ENCODE assay signal across 13 mouse cellular contexts in genomic region chr1:128016035-128016492, GRCm38 (mm10).
A peak's percentile ranks its signal among the peaks of the same experiment; 100 is the strongest.
DNase-seq lines count a peak whose midpoint lies in the region; ATAC-seq and TF ChIP-seq lines count a peak whose summit lies in the region.
"Had no signal": no experiment of that assay in that cellular context is flagged by ENCODE, and none has a peak within 500 bp of the region (broad histone marks: within the 10 kb centered on the region; RNA-seq: fewer than 3 reads in every experiment).

No protein-coding gene starts in this region.

- no peak overlapping the region for H3K27ac ChIP-seq in midbrain, embryonic 14.5 days (replicated peaks; ENCODE audit: low read depth, low read length)
- H3K27ac ChIP-seq in midbrain, embryonic 11.5 days (ENCODE audit: low read depth, low read length), result no peak overlapping the region
- H3K27ac ChIP-seq in forebrain, postnatal 0 days (ENCODE audit: low read depth, low read length), result no peak overlapping the region
- H3K27ac ChIP-seq: embryonic facial prominence, embryonic 15.5 days; lung, embryonic 15.5 days had no signal

- peak; percentile 50; the same call in 1 of the 2 replicates for ATAC-seq in midbrain, embryonic 14.5 days (ENCODE audit: low FRiP score, low TSS enrichment)
- ATAC-seq in midbrain, embryonic 11.5 days (ENCODE audit: low FRiP score), result no peak
- peak; percentile 95 for ATAC-seq in forebrain, postnatal 0 days
- ATAC-seq in frontal cortex, adult (ENCODE audit: low TSS enrichment), result no peak

- H3K4me2 ChIP-seq in midbrain, embryonic 14.5 days (ENCODE audit: low read length), result no peak overlapping the region
- H3K4me2 ChIP-seq in midbrain, embryonic 11.5 days, result no peak overlapping the region
- no peak overlapping the region for H3K4me2 ChIP-seq in forebrain, postnatal 0 days (ENCODE audit: low read depth)
- H3K4me2 ChIP-seq: embryonic facial prominence, embryonic 15.5 days; lung, embryonic 15.5 days had no signal

- no peaks in the 10 kb centered on the region for H3K36me3 ChIP-seq in midbrain, embryonic 14.5 days (ENCODE audit: control insufficient read depth, insufficient read depth, low read length)
- H3K36me3 ChIP-seq in midbrain, embryonic 11.5 days (ENCODE audit: control insufficient read depth, insufficient read depth, low read length), result no peaks in the 10 kb centered on the region
- H3K36me3 ChIP-seq in forebrain, postnatal 0 days (ENCODE audit: insufficient read depth), result no peaks in the 10 kb centered on the region
- no peaks in the 10 kb centered on the region for H3K36me3 ChIP-seq in splenic B cell, adult 2 months (ENCODE audit: control insufficient read depth, insufficient read depth, low read length, poor library complexity, severe bottlenecking)
- H3K36me3 ChIP-seq: embryonic facial prominence, embryonic 15.5 days; lung, embryonic 15.5 days had no signal

- no peaks in the 10 kb centered on the region for H3K9me3 ChIP-seq in midbrain, embryonic 14.5 days (ENCODE audit: control insufficient read depth, low read length)
- H3K9me3 ChIP-seq in midbrain, embryonic 11.5 days (ENCODE audit: control insufficient read depth, low read length), result no peaks in the 10 kb centered on the region
- no peaks in the 10 kb centered on the region for H3K9me3 ChIP-seq in forebrain, postnatal 0 days (ENCODE audit: low read length)
- H3K9me3 ChIP-seq: embryonic facial prominence, embryonic 15.5 days; lung, embryonic 15.5 days had no signal

- WGBS in midbrain, embryonic 14.5 days, result 54% methylated on average over 6 of the region's 6 CpGs
- 78% methylated on average over 6 of the region's 6 CpGs for WGBS in midbrain, embryonic 11.5 days
- WGBS in forebrain, postnatal 0 days, result 19% methylated on average over 6 of the region's 6 CpGs

- no peak overlapping the region for H3K9ac ChIP-seq in midbrain, embryonic 14.5 days (replicated peaks; ENCODE audit: low read length)
- H3K9ac ChIP-seq in midbrain, embryonic 11.5 days (ENCODE audit: low read length), result no peak overlapping the region
- no peak overlapping the region for H3K9ac ChIP-seq in forebrain, postnatal 0 days
- H3K9ac ChIP-seq: embryonic facial prominence, embryonic 15.5 days; lung, embryonic 15.5 days had no signal

- H3K4me3 ChIP-seq in midbrain, embryonic 14.5 days (replicated peaks; ENCODE audit: low read depth, low read length), result no peak overlapping the region
- no peak overlapping the region for H3K4me3 ChIP-seq in midbrain, embryonic 11.5 days (ENCODE audit: low read depth, low read length)
- no peak overlapping the region for H3K4me3 ChIP-seq in forebrain, postnatal 0 days (ENCODE audit: low read depth, low read length)
- H3K4me3 ChIP-seq: embryonic facial prominence, embryonic 15.5 days; lung, embryonic 15.5 days had no signal

- DNase-seq in heart, adult 11 months, result peak; percentile 91
- DNase-seq in heart, postnatal 4 days, result no peak
- peak; percentile 40 for DNase-seq in midbrain, embryonic 14.5 days
- DNase-seq in midbrain, embryonic 11.5 days (ENCODE audit: low spot score, missing footprints), result no peak
- DNase-seq in forebrain, postnatal 0 days, result peak; percentile 58
- peak; percentile 41 for DNase-seq in splenic B cell, adult 2 months (ENCODE audit: low read depth, low spot score)
- DNase-seq in embryo, embryonic 9.5 days (ENCODE audit: extremely low spot score), result no peak
- DNase-seq: cerebellum, adult 11-12 months; gastrocnemius, postnatal 10 days; heart, postnatal 14 days had no signal

- H3K4me1 ChIP-seq in midbrain, embryonic 14.5 days (ENCODE audit: control insufficient read depth, insufficient read depth, low read length), result peaks cover 5% of the 10 kb centered on the region
- H3K4me1 ChIP-seq in midbrain, embryonic 11.5 days (ENCODE audit: control insufficient read depth, insufficient read depth, low read length), result no peaks in the 10 kb centered on the region; the same call in 1 of the 2 replicates
- peaks cover 6% of the 10 kb centered on the region; the same call in 1 of the 2 replicates for H3K4me1 ChIP-seq in forebrain, postnatal 0 days (ENCODE audit: insufficient read depth)
- H3K4me1 ChIP-seq: embryonic facial prominence, embryonic 15.5 days had no signal

- H3K27me3 ChIP-seq in midbrain, embryonic 14.5 days (ENCODE audit: control insufficient read depth, insufficient read depth, low read length), result no peaks in the 10 kb centered on the region
- no peaks in the 10 kb centered on the region for H3K27me3 ChIP-seq in midbrain, embryonic 11.5 days (ENCODE audit: control insufficient read depth, insufficient read depth, low read length)
- H3K27me3 ChIP-seq in forebrain, postnatal 0 days (ENCODE audit: insufficient read depth, low read length), result no peaks in the 10 kb centered on the region
- H3K27me3 ChIP-seq in splenic B cell, adult 2 months (ENCODE audit: control insufficient read depth, insufficient read depth, low read length, poor library complexity, severe bottlenecking), result no peaks in the 10 kb centered on the region
- H3K27me3 ChIP-seq: embryonic facial prominence, embryonic 15.5 days; lung, embryonic 15.5 days had no signal

- TF ChIP-seq CTCF in forebrain, postnatal 0 days (IDR thresholded peaks at IDR 0.05; ENCODE audit: low read depth), result no peak

Comparison
In these comparisons a context has a peak if more than half of its experiments do, and no peak if none do; other contexts are left out.
1. DNase-seq: peak in heart, adult 11 months (single experiment), midbrain, embryonic 14.5 days (single experiment), forebrain, postnatal 0 days (single experiment) and splenic B cell, adult 2 months (single experiment); none in heart, postnatal 4 days (single experiment), midbrain, embryonic 11.5 days (single experiment) and embryo, embryonic 9.5 days (single experiment).
2. ATAC-seq: peak in midbrain, embryonic 14.5 days (single experiment) and forebrain, postnatal 0 days (single experiment); none in midbrain, embryonic 11.5 days (single experiment) and frontal cortex, adult (single experiment).